Mouse (Mus musculus) CH12.LX (cell line): ENCODE data around the gene Cuedc1. TPM values are rescaled to one million over a fixed set of nuclear protein-coding genes. Genes with fewer than 3 reads are reported as not detected.

ENCODE experiments used
- DNase-seq: peaks from one replicate; pipeline ENCODE4 v3.0.0-alpha.2; 2013; ENCODE audit errors: extremely low read depth
- H3K27ac ChIP-seq: 2 replicates; pipeline ENCODE4 v1.5.1; 2012; ENCODE audit warnings: low read depth, mild to moderate bottlenecking, control low read depth, moderate library complexity; ENCODE audit not compliant: insufficient read depth
- H3K27me3 ChIP-seq: replicated peaks from 2 replicates; pipeline ENCODE3; 2012; ENCODE audit warnings: inconsistent platforms
- H3K36me3 ChIP-seq, 2 experiments: replicated peaks in 1 of 2; 2 replicates each; pipeline versions ENCODE3 to v1.6.1; 2012; ENCODE audit warnings: inconsistent platforms in 1 of 2, low read length in 1 of 2, mild to moderate bottlenecking in 1 of 2, mixed read lengths in 1 of 2, moderate library complexity in 1 of 2; ENCODE audit not compliant: control insufficient read depth in 1 of 2, insufficient read depth in 1 of 2
- H3K4me1 ChIP-seq, 2 experiments: 2 replicates each; pipeline ENCODE4 v1.6.1; 2012; ENCODE audit warnings: inconsistent platforms in 1 of 2, moderate library complexity in 1 of 2; ENCODE audit not compliant: insufficient read depth in 2 of 2, control insufficient read depth in 1 of 2
- H3K4me2 ChIP-seq: 2 replicates; pipeline ENCODE4 v1.6.1; 2012; ENCODE audit warnings: low read depth, mild to moderate bottlenecking, control low read depth; ENCODE audit not compliant: poor library complexity, insufficient read depth, severe bottlenecking
- H3K4me3 ChIP-seq, 3 experiments: fragments of 150-350 bp in 1 of 3; sonication (generic) in 1 of 3; replicated peaks in 1 of 3; 2 replicates each; pipeline versions ENCODE3 to v1.5.1; 2011 to 2012; ENCODE audit warnings: low read depth in 2 of 3, low read length in 2 of 3, mild to moderate bottlenecking in 2 of 3, moderate library complexity in 2 of 3, control low read depth in 1 of 3, improper control_type of control experiment in 1 of 3, inconsistent platforms in 1 of 3, mixed read lengths in 1 of 3; ENCODE audit not compliant: poor library complexity in 1 of 3
- H3K79me2 ChIP-seq: replicated peaks from 2 replicates; pipeline ENCODE4 v1.6.1; 2012; ENCODE audit warnings: mild to moderate bottlenecking, moderate library complexity; ENCODE audit not compliant: control insufficient read depth, poor library complexity, insufficient read depth, severe bottlenecking; ENCODE audit errors: extremely low read depth
- H3K9ac ChIP-seq: 2 replicates; pipeline ENCODE4 v1.6.1; 2012; ENCODE audit warnings: low read depth, mild to moderate bottlenecking, control low read depth, moderate library complexity; ENCODE audit not compliant: insufficient read depth
- H3K9me3 ChIP-seq: replicated peaks from 2 replicates; pipeline ENCODE3; 2012; ENCODE audit warnings: low read length, inconsistent platforms, mixed read lengths
- BHLHE40 ChIP-seq: IDR thresholded peaks from 2 replicates; pipeline ENCODE4 v1.6.1; 2011; ENCODE audit warnings: mild to moderate bottlenecking, low read depth, low read length, improper control_type of control experiment
- CHD1 ChIP-seq: IDR thresholded peaks from 2 replicates; pipeline ENCODE4 v1.6.1; 2012; ENCODE audit warnings: low read depth, low read length, improper control_type of control experiment, inconsistent platforms
- CHD2 ChIP-seq: IDR thresholded peaks from 2 replicates; pipeline ENCODE4 v1.6.1; 2011; ENCODE audit warnings: low read length, improper control_type of control experiment
- CTCF ChIP-seq, 2 experiments: IDR thresholded peaks in 1 of 2; conservative IDR thresholded peaks in 1 of 2; 2 replicates each; pipeline ENCODE4 v1.5.1; 2011 to 2012; ENCODE audit warnings: low read depth in 2 of 2, low read length in 2 of 2, improper control_type of control experiment in 1 of 2, inconsistent platforms in 1 of 2, mild to moderate bottlenecking in 1 of 2, moderate library complexity in 1 of 2
- E2F4 ChIP-seq: IDR thresholded peaks from 2 replicates; pipeline ENCODE4 v1.6.1; 2011; ENCODE audit warnings: low read depth, low read length, improper control_type of control experiment; ENCODE audit not compliant: insufficient replicate concordance
- ELF1 ChIP-seq: IDR thresholded peaks from 2 replicates; pipeline ENCODE4 v1.6.1; 2014; ENCODE audit warnings: low read depth, mild to moderate bottlenecking, inconsistent platforms, low read length, improper control_type of control experiment
- EP300 ChIP-seq: IDR thresholded peaks from 2 replicates; pipeline ENCODE4 v1.6.1; 2011; ENCODE audit warnings: low read length, improper control_type of control experiment
- ETS1 ChIP-seq: conservative IDR thresholded peaks from 2 replicates; pipeline ENCODE4 v1.6.1; 2012; ENCODE audit warnings: low read depth, mild to moderate bottlenecking, inconsistent platforms, low read length, improper control_type of control experiment, moderate library complexity
- GABPA ChIP-seq: IDR thresholded peaks from 2 replicates; pipeline ENCODE4 v1.6.1; 2012; ENCODE audit warnings: low read depth, low read length, improper control_type of control experiment, inconsistent platforms; ENCODE audit not compliant: insufficient replicate concordance
- HCFC1 ChIP-seq: IDR thresholded peaks from 2 replicates; pipeline ENCODE4 v1.6.1; 2012; ENCODE audit warnings: low read depth, mild to moderate bottlenecking, inconsistent platforms, low read length, improper control_type of control experiment
- IRF4 ChIP-seq: IDR thresholded peaks from 2 replicates; pipeline ENCODE4 v1.6.1; 2014; ENCODE audit warnings: low read depth, mild to moderate bottlenecking, inconsistent platforms, low read length, improper control_type of control experiment
- JUN ChIP-seq: IDR thresholded peaks from 2 replicates; pipeline ENCODE4 v1.6.1; 2011; ENCODE audit warnings: low read depth, mild to moderate bottlenecking, low read length, improper control_type of control experiment, moderate library complexity; ENCODE audit not compliant: insufficient read depth
- JUND ChIP-seq: conservative IDR thresholded peaks from 2 replicates; pipeline ENCODE4 v1.6.1; 2011; ENCODE audit warnings: low read depth, low read length, improper control_type of control experiment
- KAT2A ChIP-seq: IDR thresholded peaks from 2 replicates; pipeline ENCODE4 v1.6.1; 2012; ENCODE audit warnings: low read length, improper control_type of control experiment, inconsistent platforms; ENCODE audit not compliant: insufficient replicate concordance
- MAFK ChIP-seq: IDR thresholded peaks from 2 replicates; pipeline ENCODE4 v1.6.1; 2011; ENCODE audit warnings: low read length, improper control_type of control experiment; ENCODE audit not compliant: insufficient replicate concordance
- MAZ ChIP-seq: IDR thresholded peaks from 2 replicates; pipeline ENCODE4 v1.6.1; 2012; ENCODE audit warnings: low read depth, mild to moderate bottlenecking, inconsistent platforms, low read length, improper control_type of control experiment, moderate library complexity
- MEF2A ChIP-seq: IDR thresholded peaks from 2 replicates; pipeline ENCODE4 v1.6.1; 2014; ENCODE audit warnings: low read depth, mild to moderate bottlenecking, inconsistent platforms, low read length, improper control_type of control experiment, borderline replicate concordance
- MXI1 ChIP-seq: IDR thresholded peaks from 2 replicates; pipeline ENCODE4 v1.6.1; 2011; ENCODE audit warnings: mild to moderate bottlenecking, low read depth, low read length, improper control_type of control experiment
- NELFE ChIP-seq: IDR thresholded peaks from 2 replicates; pipeline ENCODE4 v1.6.1; 2011; ENCODE audit warnings: low read depth, low read length, improper control_type of control experiment
- NRF1 ChIP-seq: IDR thresholded peaks from 2 replicates; pipeline ENCODE4 v1.6.1; 2014; ENCODE audit warnings: low read depth, mild to moderate bottlenecking, inconsistent platforms, low read length, improper control_type of control experiment, moderate library complexity
- PAX5 ChIP-seq: IDR thresholded peaks from 2 replicates; pipeline ENCODE4 v1.6.1; 2012; ENCODE audit warnings: low read length, inconsistent platforms, mixed read lengths
- POLR2A ChIP-seq: IDR thresholded peaks from 2 replicates; pipeline ENCODE4 v1.6.1; 2011; ENCODE audit warnings: low read depth, mild to moderate bottlenecking, improper control_type of control experiment, low read length
- SIN3A ChIP-seq: IDR thresholded peaks from 2 replicates; pipeline ENCODE4 v1.6.1; 2012; ENCODE audit warnings: low read length, improper control_type of control experiment, inconsistent platforms
- SMC3 ChIP-seq: IDR thresholded peaks from 2 replicates; pipeline ENCODE4 v1.6.1; 2011; ENCODE audit warnings: low read depth, low read length, improper control_type of control experiment
- TBP ChIP-seq: conservative IDR thresholded peaks from 2 replicates; pipeline ENCODE4 v1.6.1; 2011; ENCODE audit warnings: low read depth, low read length, improper control_type of control experiment
- TCF12 ChIP-seq: IDR thresholded peaks from 2 replicates; pipeline ENCODE4 v1.6.1; 2014; ENCODE audit warnings: low read depth, mild to moderate bottlenecking, inconsistent platforms, low read length, improper control_type of control experiment
- UBTF ChIP-seq: IDR thresholded peaks from 2 replicates; pipeline ENCODE4 v1.6.1; 2012; ENCODE audit warnings: low read depth, mild to moderate bottlenecking, inconsistent platforms, low read length, improper control_type of control experiment, moderate library complexity
- USF1 ChIP-seq: IDR thresholded peaks from 2 replicates; pipeline ENCODE4 v1.6.1; 2014; ENCODE audit warnings: low read depth, mild to moderate bottlenecking, inconsistent platforms, low read length, improper control_type of control experiment
- ZMIZ1 ChIP-seq: IDR thresholded peaks from 2 replicates; pipeline ENCODE4 v1.6.1; 2012; ENCODE audit warnings: low read depth, mild to moderate bottlenecking, inconsistent platforms, low read length, improper control_type of control experiment
- ZNF384 ChIP-seq: IDR thresholded peaks from 2 replicates; pipeline ENCODE4 v1.6.1; 2012; ENCODE audit warnings: low read depth, low read length, improper control_type of control experiment, inconsistent platforms
- dilution Hi-C: fragments of 300-500 bp; cut with MboI; formaldehyde crosslinking; loops from 2 replicates; pipeline ENCODE4 v1.14.3; 2020; ENCODE audit warnings: low sequenced_read_pairs; ENCODE audit not compliant: extremely low pct_unique_long_range_greater_than_20kb, extremely low pct_ligation_motif_present
- in situ Hi-C: fragments of 300-500 bp; cut with MboI; formaldehyde crosslinking; loops from 3 replicates; pipeline ENCODE4 v1.14.3; 2019; ENCODE audit warnings: low sequenced_read_pairs, low pct_ligation_motif_present, low pct_unique_long_range_greater_than_20kb, mixed read lengths
- polyA plus RNA-seq: library from polyadenylated mRNA; unstranded; fragments of >175 nt; gene quantifications from 2 replicates; pipeline ENCODE4 v1.2.1, GENCODE M21; 2012; ENCODE audit warnings: low read depth; ENCODE audit not compliant: insufficient read length
- total RNA-seq, 2 experiments: library from RNA; depleted of rRNA; stranded (reverse); fragments of 300-350 nt in 1 of 2; fragments of >200 nt in 1 of 2; gene quantifications; 2 replicates each; pipeline ENCODE4 v1.2.3; 2012 to 2014

Gene Cuedc1
- total and polyA plus RNA-seq, 3 experiments = 0.20 to 0.51 (median 0.47) TPM

- H3K9me3 ChIP-seq = no peaks in the 10 kb centered on the region
- H3K4me2 ChIP-seq = no peak overlapping the region
- no peak overlapping the region for H3K27ac ChIP-seq
- peaks cover 31% of the 10 kb centered on the region for H3K27me3 ChIP-seq
- no peak overlapping the region for H3K4me3 ChIP-seq
- H3K9ac ChIP-seq = no peak overlapping the region
- H3K4me1 ChIP-seq = peaks cover 16 to 48% of the 10 kb centered on the region in 2 experiments
- H3K79me2 ChIP-seq = no peaks in the 10 kb centered on the region
- no peak for TF ChIP-seq CHD1
- no peak for TF ChIP-seq ZNF384
- no peak for TF ChIP-seq E2F4
- no peak for TF ChIP-seq UBTF
- TF ChIP-seq MXI1 = no peak
- TF ChIP-seq ETS1 = no peak
- TF ChIP-seq EP300 = no peak
- TF ChIP-seq GABPA = no peak
- no peak for TF ChIP-seq JUN
- TF ChIP-seq PAX5 = no peak
- TF ChIP-seq NRF1 = no peak
- TF ChIP-seq TBP = no peak
- TF ChIP-seq SIN3A = no peak
- no peak for TF ChIP-seq SMC3
- no peak for TF ChIP-seq KAT2A
- TF ChIP-seq CTCF (conservative IDR thresholded peaks at IDR 0.05 in 1 of 2, IDR thresholded peaks at IDR 0.05 in 1 of 2; ENCODE audit: low read depth in 2 of 2, low read length in 2 of 2) = no peak
- no peak for TF ChIP-seq NELFE
- no peak for TF ChIP-seq POLR2A
- TF ChIP-seq USF1 = no peak
- no peak for TF ChIP-seq TCF12
- in situ Hi-C loops = no loop called here
- H3K36me3 ChIP-seq = no peaks in the 10 kb centered on the region
- DNase-seq = no peak
- dilution Hi-C loops = no loop called here
Observed at GRCm38 (mm10) chr11:88142362-88142761, 44.5 kb downstream of the Cuedc1 start.

DNA sequence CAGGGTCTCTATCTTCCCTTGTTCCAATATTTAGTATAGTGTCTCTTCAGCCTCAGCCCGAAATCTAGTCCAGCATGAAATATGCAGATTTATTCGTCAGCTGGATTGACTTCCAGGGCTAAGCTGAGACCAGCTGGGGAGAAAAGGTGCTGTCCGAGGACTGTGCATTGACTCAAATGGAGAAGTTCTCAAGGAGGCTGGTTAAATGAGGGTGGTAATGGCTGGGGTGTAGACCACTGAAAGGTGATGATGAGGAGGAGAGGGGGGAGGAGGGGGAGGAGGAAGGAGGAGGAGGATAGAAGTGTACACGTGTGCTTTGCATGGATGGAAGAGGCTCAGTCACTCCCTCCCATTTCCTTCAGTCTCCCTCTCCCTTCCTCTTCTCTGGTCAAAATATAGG is 46.2 kb downstream of the Cuedc1 start:
- no peaks in the 10 kb centered on the region for H3K9me3 ChIP-seq
- H3K36me3 ChIP-seq = no peaks in the 10 kb centered on the region
- in situ Hi-C loops = no loop called here
- peaks cover 15% of the 10 kb centered on the region for H3K27me3 ChIP-seq
- DNase-seq = peak; percentile 77
- H3K4me1 ChIP-seq = peaks cover 21 to 60% of the 10 kb centered on the region in 2 experiments
- H3K9ac ChIP-seq = no peak overlapping the region
- dilution Hi-C loops = no loop called here
- no peak overlapping the region for H3K27ac ChIP-seq
- H3K4me2 ChIP-seq = no peak overlapping the region
- no peaks in the 10 kb centered on the region for H3K79me2 ChIP-seq
- TF ChIP-seq MEF2A (0 out of 2 replicates have a peak, but pooled peaks have one; percentile 25), IRF4 (peak; percentile 88), HCFC1 (no peak), MAZ (peak; percentile 87), JUND (peak; percentile 57; the same call in 1 of the 2 replicates), SIN3A (peak; percentile 76), ZMIZ1 (no peak), CHD2 (peak; percentile 13; the same call in 1 of the 2 replicates), ETS1 (peak; percentile 89), JUN (peak; percentile 18; the same call in 1 of the 2 replicates), TCF12 (peak; percentile 75), MXI1 (no peak), MAFK (0 out of 2 replicates have a peak, but pooled peaks have one; percentile 47), CTCF (conservative IDR thresholded peaks at IDR 0.05 in 1 of 2, IDR thresholded peaks at IDR 0.05 in 1 of 2; ENCODE audit: low read depth in 2 of 2, low read length in 2 of 2) (no peak), BHLHE40 (peak; percentile 82), ELF1 (no peak), EP300 (0 out of 2 replicates have a peak, but pooled peaks have one; percentile 44)
- no peak overlapping the region for H3K4me3 ChIP-seq
